Mouse (Mus musculus): ENCODE measurements around the gene Lrmda.

The Lrmda gene

DNA sequence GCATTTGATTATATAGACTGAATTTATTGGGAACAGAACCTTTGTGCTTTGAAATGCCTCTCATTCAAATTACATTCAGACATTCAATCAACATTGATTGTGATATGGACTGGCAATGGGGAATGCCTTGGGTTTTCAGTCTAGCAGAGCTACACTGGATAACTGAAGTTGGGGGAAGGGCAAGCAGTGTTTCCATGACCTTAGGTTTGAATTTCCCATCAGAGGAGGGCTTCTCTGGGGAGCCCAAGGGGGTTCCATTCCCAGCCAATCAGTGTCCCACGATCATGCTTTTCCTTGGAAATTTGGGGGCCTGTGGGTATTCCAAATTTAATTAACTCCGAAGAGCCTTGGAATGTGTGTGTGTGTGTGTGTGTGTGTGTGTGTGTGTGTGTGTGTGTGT is 888.5 kb downstream of the Lrmda start:
- no peak for DNase-seq (ENCODE audit: extremely low read depth, low read depth, low spot score)

- DNase-seq (ENCODE audit: extremely low read depth, low read depth, low spot score) = no peak
These were observed 896.0 kb downstream of the Lrmda start for GRCm38 (mm10) chr14:22915463-22915862.

DNA sequence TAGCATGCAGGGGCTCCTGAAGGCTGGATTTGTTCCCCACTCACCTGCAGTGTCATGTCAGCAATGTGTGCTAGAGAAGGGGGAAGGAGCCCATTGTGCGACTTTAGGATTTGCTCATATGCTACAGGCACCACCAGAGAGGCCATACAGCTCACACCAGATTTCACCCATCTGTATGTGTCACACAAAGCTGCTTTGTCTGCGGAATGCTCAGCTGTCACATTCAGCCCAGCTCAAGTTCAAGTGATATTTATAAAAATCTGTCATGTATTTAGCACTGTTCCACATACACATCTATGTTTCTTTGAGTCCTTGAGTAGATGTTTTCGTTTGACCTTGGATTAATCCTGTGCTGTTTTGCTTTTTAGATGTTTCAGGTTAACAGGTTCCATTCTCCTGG is 899.0 kb downstream of the Lrmda start:
- no peak for DNase-seq (ENCODE audit: extremely low read depth, low read depth, low spot score)

- no peak for DNase-seq (ENCODE audit: extremely low read depth, low read depth, low spot score)
These were observed 899.4 kb downstream of the Lrmda start for GRCm38 (mm10) chr14:22918931-22919330.

DNA sequence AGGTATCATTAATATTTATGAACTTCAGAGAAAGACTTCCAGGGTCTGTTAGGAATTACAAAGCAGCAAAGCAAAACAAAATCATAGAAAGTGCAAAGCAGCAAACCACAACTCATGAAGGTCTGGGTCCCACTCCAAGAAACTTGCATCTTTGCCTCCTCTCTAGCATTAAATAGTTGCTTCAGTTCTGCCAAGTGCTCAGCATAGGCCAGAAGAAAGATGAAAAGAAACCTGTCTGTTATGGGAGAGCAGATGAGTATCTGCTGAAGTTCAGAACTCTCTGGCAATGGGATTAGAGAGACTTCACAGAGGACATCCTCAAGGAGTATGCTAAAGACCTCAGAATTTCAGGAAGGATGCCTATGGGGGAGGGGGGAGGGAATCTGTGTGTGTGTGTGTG is 901.6 kb downstream of the Lrmda start:
- DNase-seq (ENCODE audit: extremely low read depth, low read depth, low spot score) = no peak

DNA sequence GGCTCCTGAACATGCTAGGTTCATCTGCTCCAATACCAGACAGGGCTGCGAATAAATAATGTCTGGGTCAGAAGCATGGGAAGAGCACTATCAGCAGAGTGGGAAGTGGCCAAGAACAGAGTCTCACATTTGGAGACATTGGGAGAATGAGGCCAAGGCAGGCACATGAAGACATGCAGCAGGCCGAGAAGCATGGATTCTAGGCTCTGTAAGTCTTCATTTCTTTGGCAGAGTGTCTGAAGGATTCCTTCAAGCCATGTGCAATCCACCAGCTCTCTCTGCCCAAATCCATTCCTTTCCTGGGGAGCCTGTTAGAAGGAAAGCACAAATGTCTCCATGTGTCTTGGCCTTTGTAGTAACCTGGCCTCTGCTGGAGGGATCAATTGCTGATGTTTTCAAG is 902.3 kb downstream of the Lrmda start:
- no peak for DNase-seq (ENCODE audit: extremely low read depth, low read depth, low spot score)

DNA sequence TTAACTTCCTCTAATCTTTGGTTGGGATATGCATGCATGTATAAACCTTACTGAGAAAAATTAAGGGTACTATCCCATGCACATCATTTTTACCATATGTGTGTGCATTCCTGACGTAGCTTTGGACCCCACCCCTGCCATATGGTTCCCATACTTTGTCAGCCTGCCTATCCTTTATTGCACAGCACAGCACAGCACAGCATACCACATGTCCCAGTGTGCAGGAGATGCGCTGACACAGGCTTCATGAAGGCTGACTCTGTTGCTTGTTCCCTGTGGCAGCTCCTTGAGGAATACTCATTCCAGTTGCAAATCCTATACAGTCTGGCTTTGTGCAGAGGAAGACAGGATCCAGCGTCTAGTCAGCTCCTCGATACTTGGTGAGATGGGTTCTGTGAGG is 903.1 kb downstream of the Lrmda start:
- no peak for DNase-seq (ENCODE audit: extremely low read depth, low read depth, low spot score)

- no peak for DNase-seq (ENCODE audit: extremely low read depth, low read depth, low spot score)
These were observed 903.7 kb downstream of the Lrmda start for GRCm38 (mm10) chr14:22923251-22923650.

DNA sequence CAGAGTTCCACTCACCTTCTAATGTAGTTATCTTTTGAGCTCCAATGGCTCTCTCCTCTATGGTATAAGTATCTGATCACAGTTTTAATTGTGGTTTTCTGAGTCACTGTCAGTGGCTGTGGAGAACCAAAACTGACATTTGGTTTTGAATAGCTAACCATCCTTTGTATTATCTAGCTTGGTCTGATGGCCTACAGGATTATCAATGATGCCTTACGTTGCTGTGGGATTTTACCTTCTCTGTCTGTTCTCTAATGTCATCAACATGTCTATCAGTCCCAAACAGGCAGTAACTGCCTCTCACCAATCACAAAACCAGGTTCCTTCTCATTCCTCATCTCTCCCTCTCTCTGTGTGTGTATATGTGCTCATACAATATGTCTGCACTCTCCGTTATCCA is 908.8 kb downstream of the Lrmda start:
- DNase-seq (ENCODE audit: extremely low read depth, low read depth, low spot score) = no peak

- no peak for DNase-seq (ENCODE audit: extremely low read depth, low read depth, low spot score)
These were observed 909.2 kb downstream of the Lrmda start for GRCm38 (mm10) chr14:22928683-22929082.

GRCm38 (mm10) chr14:22929585-22929984 is 910.1 kb downstream of the Lrmda start:
- no peak for DNase-seq (ENCODE audit: extremely low read depth, low read depth, low spot score)

GRCm38 (mm10) chr14:22930488-22931046 is 911.1 kb downstream of the Lrmda start:
- no peak for DNase-seq (ENCODE audit: extremely low read depth, low read depth, low spot score)

DNA sequence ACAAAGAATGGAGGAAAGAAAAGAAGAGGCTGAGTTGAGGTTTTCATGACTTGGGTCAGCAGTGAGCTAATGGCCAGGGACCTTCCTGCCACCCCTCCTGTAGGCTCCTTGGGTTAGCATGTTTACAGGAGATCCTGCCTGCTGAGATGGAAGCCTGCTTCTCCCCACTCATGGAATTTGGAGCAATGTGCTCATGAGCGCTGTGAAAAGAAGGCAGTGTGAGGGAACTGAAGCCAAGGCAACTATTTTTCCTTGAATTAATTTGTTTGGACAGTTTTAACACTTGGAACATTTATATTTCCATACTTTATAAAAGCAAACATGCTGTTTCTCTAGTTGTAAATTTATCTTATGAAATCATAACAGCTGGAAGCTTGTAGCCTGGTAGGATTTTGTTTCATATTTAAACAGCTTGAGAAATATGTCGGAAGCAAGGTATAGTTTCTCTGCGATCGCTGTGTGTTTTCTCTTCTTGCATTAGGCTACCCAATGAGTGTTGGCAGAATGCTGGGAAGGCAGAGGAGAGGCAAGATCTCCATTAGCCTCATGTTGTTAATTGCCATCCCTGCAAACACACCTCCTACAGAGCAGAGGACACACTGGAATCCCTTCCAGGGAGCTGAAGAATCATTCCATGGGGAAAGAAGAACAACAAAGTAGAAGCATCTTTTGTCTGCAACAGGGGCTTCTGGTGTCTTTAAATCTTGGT is 911.8 kb downstream of the Lrmda start:
- no peak for DNase-seq (ENCODE audit: extremely low read depth, low read depth, low spot score)

GRCm38 (mm10) chr14:22936701-22937100 is 917.2 kb downstream of the Lrmda start:
- no peak for DNase-seq (ENCODE audit: extremely low read depth, low read depth, low spot score)

DNA sequence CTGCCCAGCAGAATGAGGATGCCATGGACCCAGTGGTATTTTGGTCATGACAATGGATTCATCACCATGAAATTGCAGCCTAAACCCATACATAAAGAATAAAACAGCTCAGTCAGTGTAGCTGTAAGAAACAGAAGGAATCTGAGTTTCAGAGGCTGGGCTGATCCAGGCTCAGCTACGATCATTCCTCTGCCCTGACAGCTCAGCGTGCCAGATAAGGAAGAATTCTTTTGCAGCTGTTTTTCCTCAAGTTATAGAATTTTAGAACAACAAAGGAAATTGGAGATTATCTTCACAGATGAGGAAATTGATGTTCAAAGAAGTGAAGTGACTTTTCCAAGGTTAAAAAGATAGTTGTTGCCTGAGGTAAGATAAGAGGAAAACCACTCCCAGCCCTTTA is 921.1 kb downstream of the Lrmda start:
- no peak for DNase-seq (ENCODE audit: extremely low read depth, low read depth, low spot score)

GRCm38 (mm10) chr14:22942569-22942968 is 923.1 kb downstream of the Lrmda start:
- DNase-seq (ENCODE audit: extremely low read depth, low read depth, low spot score) = no peak

- no peak for DNase-seq (ENCODE audit: extremely low read depth, low read depth, low spot score)
These were observed 930.0 kb downstream of the Lrmda start for GRCm38 (mm10) chr14:22949466-22949865.

GRCm38 (mm10) chr14:22952981-22953380 is 933.5 kb downstream of the Lrmda start:
- no peak for DNase-seq (ENCODE audit: extremely low read depth, low read depth, low spot score)

DNA sequence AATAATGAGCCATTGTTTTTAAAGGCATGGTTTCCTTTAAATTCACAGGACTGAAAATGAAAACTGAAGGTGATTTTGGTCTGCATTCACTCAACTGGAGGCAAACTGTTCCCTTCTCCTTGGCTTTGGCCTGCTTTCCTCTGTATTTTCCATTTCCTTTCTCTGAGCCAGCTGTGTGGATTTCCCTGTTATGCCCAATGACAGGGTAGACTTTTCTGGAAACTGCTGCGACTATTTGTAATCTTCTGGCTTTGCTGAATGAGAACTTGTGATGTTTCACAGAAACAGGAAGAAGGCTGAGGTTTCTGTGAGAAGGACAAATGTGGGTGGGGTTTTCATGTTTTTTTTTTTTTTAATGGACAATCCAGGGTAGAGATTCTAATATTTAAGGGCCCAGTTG is 940.7 kb downstream of the Lrmda start:
- DNase-seq (ENCODE audit: extremely low read depth, low read depth, low spot score) = no peak

DNA sequence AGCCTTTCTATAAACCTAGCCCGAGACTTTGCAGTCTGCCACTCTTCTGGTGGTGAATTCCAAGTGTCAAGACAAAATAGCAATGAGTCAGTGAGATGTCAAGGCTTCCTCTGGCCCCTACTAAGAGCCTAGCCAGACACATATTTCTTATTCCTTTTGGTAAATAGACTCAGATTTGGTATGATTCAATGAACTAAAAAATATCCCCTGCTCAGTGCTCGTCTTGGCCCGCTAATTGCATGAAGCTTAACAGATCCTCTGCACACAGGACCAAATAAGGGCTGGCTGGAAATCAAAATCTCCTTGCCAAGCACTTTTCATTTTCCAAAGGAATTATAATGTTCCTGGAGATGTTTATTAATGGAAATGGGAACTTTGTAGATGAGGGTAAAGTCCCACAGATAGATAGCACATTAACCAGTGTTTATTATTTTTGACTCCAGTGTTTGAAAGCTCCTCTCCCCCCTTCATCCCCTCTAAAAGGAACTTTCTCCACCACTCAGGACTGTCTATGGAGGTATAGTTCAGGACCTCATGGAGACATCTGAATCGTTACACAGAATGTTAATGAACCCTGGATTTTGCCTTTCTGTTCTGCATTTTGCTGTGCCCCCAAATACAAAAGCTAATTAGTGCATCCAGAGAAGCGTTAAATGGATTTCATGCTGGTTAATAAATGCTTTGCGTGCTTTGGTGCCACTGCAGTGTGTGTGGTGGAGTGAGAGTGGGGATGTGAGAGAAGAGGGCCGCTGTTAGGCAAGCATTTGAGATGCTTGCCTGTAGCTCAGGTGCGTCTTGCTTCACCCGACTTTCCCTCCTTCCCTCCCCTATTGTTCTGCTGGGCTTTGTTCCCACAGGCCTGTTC is 945.5 kb downstream of the Lrmda start:
- DNase-seq (ENCODE audit: extremely low read depth, low read depth, low spot score) = no peak

GRCm38 (mm10) chr14:22968705-22969104 is 949.2 kb downstream of the Lrmda start:
- DNase-seq (ENCODE audit: extremely low read depth, low read depth, low spot score) = no peak

DNA sequence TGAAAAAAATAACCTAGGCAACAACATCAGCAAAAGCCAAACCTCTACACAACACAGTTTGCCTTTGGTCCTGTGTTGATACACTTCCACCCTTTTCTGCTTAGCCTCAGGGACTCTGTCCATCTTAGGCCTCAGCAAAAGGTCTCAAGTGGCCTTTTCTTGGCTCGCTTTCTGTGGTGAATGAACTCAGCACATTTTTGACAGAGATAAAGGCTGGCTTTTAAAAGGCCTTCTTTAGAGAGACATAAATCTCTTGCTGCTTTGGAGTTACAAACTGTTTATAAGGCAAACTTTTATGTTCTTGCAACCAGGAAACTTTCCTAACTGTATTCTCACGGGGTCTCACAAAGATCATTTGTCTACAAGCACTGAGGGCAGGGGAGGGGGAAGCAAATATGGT is 967.2 kb downstream of the Lrmda start:
- DNase-seq (ENCODE audit: extremely low read depth, low read depth, low spot score) = no peak
